Mouse (Mus musculus): ENCODE results near the gene Odf2. TPM values are rescaled to one million over a fixed set of nuclear protein-coding genes. Genes with fewer than 3 reads are reported as not detected.

The Odf2 gene
- polyA plus RNA-seq, 1 experiment from 2014 or later: 37.1 TPM

DNA sequence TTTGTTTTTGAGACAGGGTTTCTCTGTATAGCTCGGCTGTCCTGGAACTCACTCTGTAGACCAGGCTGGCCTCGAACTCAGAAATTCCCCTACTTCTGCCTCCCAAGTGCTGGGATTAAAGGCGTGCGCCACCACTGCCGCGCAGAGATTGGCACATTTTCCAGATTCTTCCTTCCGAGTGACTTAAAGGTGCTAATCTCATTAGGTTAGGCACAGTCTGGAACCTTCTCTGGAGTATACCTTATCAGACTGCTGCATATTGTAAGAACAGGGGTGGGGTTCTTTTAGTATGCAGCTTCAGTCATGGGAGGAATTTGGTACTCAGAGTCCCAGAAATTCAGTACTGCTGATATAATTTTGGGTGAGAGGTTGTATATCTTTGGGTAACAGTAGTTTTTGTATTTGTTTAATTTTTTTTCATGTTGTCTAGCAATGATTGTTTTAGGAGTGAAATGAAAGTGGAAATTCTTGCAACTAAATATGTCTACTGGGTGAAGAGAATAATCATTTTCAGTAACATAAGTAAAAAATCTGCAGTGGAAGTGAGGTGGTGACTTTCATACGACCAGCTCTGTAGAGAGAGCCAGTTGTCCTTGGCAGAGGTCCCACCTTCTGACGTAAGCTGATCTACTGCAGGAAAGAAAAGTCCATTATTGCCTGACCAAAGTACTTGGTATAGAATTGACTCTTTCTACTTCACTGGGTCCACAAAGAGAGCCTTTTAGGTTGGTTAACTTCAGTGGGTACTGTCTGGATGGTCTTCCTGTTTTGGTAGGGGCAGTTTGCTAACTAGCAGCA lies 83.0 kb downstream of the Odf2 start:
- no peaks in the 10 kb centered on the region for H3K27me3 ChIP-seq (replicated peaks; ENCODE audit: control insufficient read depth, insufficient read depth, low read length)
- peaks cover 30% of the 10 kb centered on the region for H3K4me1 ChIP-seq (ENCODE audit: control insufficient read depth, insufficient read depth, low read length)
- 66% methylated on average over 9 of the region's 9 CpGs for WGBS
- peak overlapping the region; percentile 59 for H3K27ac ChIP-seq (ENCODE audit: low read length)
- no peak overlapping the region for H3K4me2 ChIP-seq (ENCODE audit: low read depth, low read length)
- no peak overlapping the region for H3K4me3 ChIP-seq (ENCODE audit: low read length)
- H3K36me3 ChIP-seq (ENCODE audit: control insufficient read depth, insufficient read depth, low read length): no peaks in the 10 kb centered on the region
- peak; percentile 66; the same call in 1 of the 2 replicates for ATAC-seq
- no peaks in the 10 kb centered on the region for H3K9me3 ChIP-seq (ENCODE audit: control insufficient read depth, low read length)
- no peak overlapping the region for H3K9ac ChIP-seq (ENCODE audit: low read depth, low read length)

DNA sequence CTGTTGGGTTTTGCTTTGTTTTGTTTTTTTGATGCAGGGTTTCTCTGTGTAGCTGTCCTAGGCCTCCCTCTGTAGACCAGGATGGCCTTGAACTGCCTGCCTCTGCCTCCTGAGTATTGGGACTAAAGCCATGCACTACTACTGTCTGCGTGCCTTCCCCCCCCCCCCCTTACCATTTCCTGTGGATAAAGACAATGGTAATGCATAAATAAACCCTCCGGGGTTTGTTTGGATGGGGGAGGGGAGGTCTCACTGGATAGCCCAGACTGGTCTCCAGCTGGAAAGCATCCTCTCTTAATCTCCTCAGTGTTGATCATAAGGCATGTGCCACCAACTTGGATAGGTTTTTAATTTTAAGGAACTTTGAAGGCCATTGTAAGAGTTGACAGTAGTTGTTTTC lies 84.5 kb downstream of the Odf2 start:
- no peak overlapping the region for H3K27ac ChIP-seq (ENCODE audit: low read length)
- 14% methylated on average over 2 of the region's 2 CpGs for WGBS
- no peak overlapping the region for H3K4me2 ChIP-seq (ENCODE audit: low read depth, low read length)
- H3K4me3 ChIP-seq (ENCODE audit: low read length): no peak overlapping the region
- H3K4me1 ChIP-seq (ENCODE audit: control insufficient read depth, insufficient read depth, low read length): peaks cover 20% of the 10 kb centered on the region
- peak; percentile 40; the same call in 1 of the 2 replicates for ATAC-seq
- no peaks in the 10 kb centered on the region for H3K9me3 ChIP-seq (ENCODE audit: control insufficient read depth, low read length)
- no peak overlapping the region for H3K9ac ChIP-seq (ENCODE audit: low read depth, low read length)
- H3K36me3 ChIP-seq (ENCODE audit: control insufficient read depth, insufficient read depth, low read length): 0 out of 2 replicates have a peak, but pooled peaks cover 3% of the 10 kb centered on the region
- no peaks in the 10 kb centered on the region for H3K27me3 ChIP-seq (replicated peaks; ENCODE audit: control insufficient read depth, insufficient read depth, low read length)

- Histone ChIP-seq H3K4me2 (ENCODE audit: low read depth, low read length) (no peak overlapping the region), H3K27me3 (replicated peaks; ENCODE audit: control insufficient read depth, insufficient read depth, low read length) (no peaks in the 10 kb centered on the region), H3K9me3 (ENCODE audit: control insufficient read depth, low read length) (no peaks in the 10 kb centered on the region), H3K36me3 (ENCODE audit: control insufficient read depth, insufficient read depth, low read length) (peaks cover 19% of the 10 kb centered on the region), H3K9ac (ENCODE audit: low read depth, low read length) (no peak overlapping the region), H3K27ac (ENCODE audit: low read length) (no peak overlapping the region), H3K4me3 (ENCODE audit: low read length) (no peak overlapping the region), H3K4me1 (ENCODE audit: control insufficient read depth, insufficient read depth, low read length) (peaks cover 5% of the 10 kb centered on the region)
- no peak for ATAC-seq
Measured at GRCm38 (mm10) chr2:29977307-29977706, 88.3 kb downstream of the Odf2 start.

GRCm38 (mm10) chr2:29980661-29981060 lies 91.6 kb downstream of the Odf2 start:
- WGBS: 94% methylated on average over 1 of the region's 1 CpGs
- Histone ChIP-seq H3K4me1 (ENCODE audit: control insufficient read depth, insufficient read depth, low read length) (no peaks in the 10 kb centered on the region), H3K4me2 (ENCODE audit: low read depth, low read length) (no peak overlapping the region), H3K9me3 (ENCODE audit: control insufficient read depth, low read length) (no peaks in the 10 kb centered on the region), H3K27me3 (replicated peaks; ENCODE audit: control insufficient read depth, insufficient read depth, low read length) (no peaks in the 10 kb centered on the region), H3K27ac (ENCODE audit: low read length) (no peak overlapping the region), H3K36me3 (ENCODE audit: control insufficient read depth, insufficient read depth, low read length) (peaks cover 28% of the 10 kb centered on the region), H3K9ac (ENCODE audit: low read depth, low read length) (no peak overlapping the region), H3K4me3 (ENCODE audit: low read length) (no peak overlapping the region)
- no peak for ATAC-seq

Small RNA genes lying within 50 kb of the gene (microRNA-seq; reads per million reads assigned to microRNA genes)
- gene Mir219a-2 (not detected), gene Mir219b (not detected)

Other genes with a start within 250 kb of the Odf2 start
- 0.56 and 0.70 TPM in 2 replicates for gene Gm13420, start 137.5 kb upstream of the Odf2 start, polyA plus RNA-seq (2015; fragmentation: Nextera tagmentation; extraction: Ambion mirVana)
- gene Gm13547, start 129.9 kb upstream of the Odf2 start, polyA plus RNA-seq (2015; fragmentation: Nextera tagmentation; extraction: Ambion mirVana): 0.66 TPM in 1 of 2 replicates, not detected in the other
- gene Coq4, start 101.7 kb upstream of the Odf2 start, polyA plus RNA-seq (2015; fragmentation: Nextera tagmentation; extraction: Ambion mirVana): 60.0 and 64.5 TPM in 2 replicates
- 37.5 and 38.0 TPM in 2 replicates for gene Trub2, start 100.7 kb upstream of the Odf2 start, polyA plus RNA-seq (2015; fragmentation: Nextera tagmentation; extraction: Ambion mirVana)
- 43.0 and 57.6 TPM in 2 replicates for gene Slc27a4, start 86.6 kb upstream of the Odf2 start, polyA plus RNA-seq (2015; fragmentation: Nextera tagmentation; extraction: Ambion mirVana)
- 28.8 and 30.7 TPM in 2 replicates for gene Urm1, start 69.1 kb upstream of the Odf2 start, polyA plus RNA-seq (2015; fragmentation: Nextera tagmentation; extraction: Ambion mirVana)
- 24.5 and 24.8 TPM in 2 replicates for gene Cercam, start 20.1 kb upstream of the Odf2 start, polyA plus RNA-seq (2015; fragmentation: Nextera tagmentation; extraction: Ambion mirVana)
- gene Gle1, start 46.2 kb downstream of the Odf2 start, polyA plus RNA-seq (2015; fragmentation: Nextera tagmentation; extraction: Ambion mirVana): 38.2 and 44.6 TPM in 2 replicates
- 66.0 and 76.0 TPM in 2 replicates for gene Sptan1, start 76.3 kb downstream of the Odf2 start, polyA plus RNA-seq (2015; fragmentation: Nextera tagmentation; extraction: Ambion mirVana)
- gene Wdr34, start 159.7 kb downstream of the Odf2 start, polyA plus RNA-seq (2015; fragmentation: Nextera tagmentation; extraction: Ambion mirVana): 19.7 and 21.9 TPM in 2 replicates
- gene Set, start 168.2 kb downstream of the Odf2 start, polyA plus RNA-seq (2015; fragmentation: Nextera tagmentation; extraction: Ambion mirVana): 329 and 361 TPM in 2 replicates
- gene Pkn3, start 188.5 kb downstream of the Odf2 start, polyA plus RNA-seq (2015; fragmentation: Nextera tagmentation; extraction: Ambion mirVana): 10.4 and 10.8 TPM in 2 replicates
- 79.0 and 86.2 TPM in 2 replicates for gene Zdhhc12, start 204.4 kb downstream of the Odf2 start, polyA plus RNA-seq (2015; fragmentation: Nextera tagmentation; extraction: Ambion mirVana)
- 3.3 and 3.7 TPM in 2 replicates for gene Zer1, start 235.4 kb downstream of the Odf2 start, polyA plus RNA-seq (2015; fragmentation: Nextera tagmentation; extraction: Ambion mirVana)
- 8.3 and 9.8 TPM in 2 replicates for gene Tbc1d13, start 244.5 kb downstream of the Odf2 start, polyA plus RNA-seq (2015; fragmentation: Nextera tagmentation; extraction: Ambion mirVana)

Measured in intestine, embryonic 16.5 days (tissue).